Mouse (Mus musculus) neural tube, embryonic 14.5 days (tissue): ENCODE data around the gene Skida1. TPM values are rescaled to one million over a fixed set of nuclear protein-coding genes. Genes with fewer than 3 reads are reported as not detected.

Experiments
- ATAC-seq: fragments of 200-750 bp; cut with Nextera tagmentation; 2 replicates; pipeline ENCODE4 v1.8.0; 2017; ENCODE audit warnings: low read depth, mild to moderate bottlenecking, moderate TSS enrichment, moderate library complexity
- H3K27ac ChIP-seq: fragments of 300-500 bp; sonication (generic); 2 replicates; pipeline ENCODE4 v1.5.1; 2014; ENCODE audit warnings: low read depth, mild to moderate bottlenecking, control low read depth, low read length, moderate library complexity, mixed read lengths
- H3K27me3 ChIP-seq: fragments of 300-500 bp; sonication (generic); 2 replicates; pipeline ENCODE4 v1.6.1; 2014; ENCODE audit warnings: low read length; ENCODE audit not compliant: control insufficient read depth, insufficient read depth
- H3K36me3 ChIP-seq: fragments of 300-500 bp; sonication (generic); 2 replicates; pipeline ENCODE4 v1.6.1; 2014; ENCODE audit warnings: low read length, mixed read lengths; ENCODE audit not compliant: control insufficient read depth, insufficient read depth
- H3K4me1 ChIP-seq: fragments of 300-500 bp; sonication (generic); 2 replicates; pipeline ENCODE4 v1.6.1; 2014; ENCODE audit warnings: low read length; ENCODE audit not compliant: control insufficient read depth, insufficient read depth
- H3K4me2 ChIP-seq: fragments of 300-500 bp; sonication (generic); 2 replicates; pipeline ENCODE4 v1.6.1; 2014; ENCODE audit warnings: mild to moderate bottlenecking, low read depth, low read length, control low read depth
- H3K4me3 ChIP-seq: fragments of 300-500 bp; sonication (generic); 2 replicates; pipeline ENCODE4 v1.5.1; 2014; ENCODE audit warnings: low read depth, low read length, control low read depth, mixed read lengths
- H3K9ac ChIP-seq: fragments of 300-500 bp; sonication (generic); replicated peaks from 2 replicates; pipeline ENCODE4 v1.6.1; 2014; ENCODE audit warnings: low read depth, mild to moderate bottlenecking, control low read depth, low read length, mixed read lengths
- H3K9me3 ChIP-seq: fragments of 300-500 bp; sonication (generic); 2 replicates; pipeline ENCODE4 v1.6.1; 2016; ENCODE audit warnings: low read length; ENCODE audit not compliant: control insufficient read depth
- WGBS: fragments of 180-500 bp; shearing (Covaris S2); extraction: QIAGEN DNeasy Blood & Tissue Kit; methylation state at CpG from one replicate; pipeline ENCODE4 v1.1.7; 2014; 5-methylcytosine and 5-hydroxymethylcytosine counted together
- polyA plus RNA-seq: library from polyadenylated mRNA; unstranded; fragments of >200 nt; fragmentation: Nextera tagmentation; extraction: Ambion mirVana; gene quantifications from 2 replicates; pipeline ENCODE4 v1.2.1, GENCODE M21; 2014

The Skida1 gene
- polyA plus RNA-seq, 1 experiment from 2014 or later = 3.9 TPM

GRCm38 (mm10) chr2:18028140-18029021 lies 20.5 kb downstream of the Skida1 start:
- no peaks in the 10 kb centered on the region for H3K27me3 ChIP-seq
- H3K36me3 ChIP-seq = no peaks in the 10 kb centered on the region
- H3K4me1 ChIP-seq = peaks cover 35% of the 10 kb centered on the region
- no peaks in the 10 kb centered on the region for H3K9me3 ChIP-seq
- H3K4me2 ChIP-seq = peak overlapping the region; percentile 98
- peak overlapping the region; percentile 96 for H3K27ac ChIP-seq
- H3K4me3 ChIP-seq = peak overlapping the region; percentile 59
- peak; percentile 62 for ATAC-seq
- under 1% methylated on average over 61 of the region's 61 CpGs for WGBS
- H3K9ac ChIP-seq = peak overlapping the region; percentile 88

GRCm38 (mm10) chr2:18027448-18028139 lies 21.3 kb downstream of the Skida1 start:
- WGBS = 0% methylated on average over 38 of the region's 44 CpGs
- H3K9me3 ChIP-seq = no peaks in the 10 kb centered on the region
- ATAC-seq = peak; percentile 86

GRCm38 (mm10) chr2:18026116-18026947 lies 22.5 kb downstream of the Skida1 start:
- peak overlapping the region; percentile 88 for H3K9ac ChIP-seq
- H3K27ac ChIP-seq = peak overlapping the region; percentile 60
- no peaks in the 10 kb centered on the region for H3K9me3 ChIP-seq
- under 1% methylated on average over 44 of the region's 44 CpGs for WGBS
- ATAC-seq = peak; percentile 16
- H3K36me3 ChIP-seq = no peaks in the 10 kb centered on the region
- no peaks in the 10 kb centered on the region for H3K27me3 ChIP-seq
- peak overlapping the region; percentile 98 for H3K4me2 ChIP-seq
- peaks cover 18% of the 10 kb centered on the region for H3K4me1 ChIP-seq
- peak overlapping the region; percentile 59 for H3K4me3 ChIP-seq

More at GRCm38 (mm10) chr2:18027448-18028139, 21.3 kb downstream of the Skida1 start:
- Histone ChIP-seq H3K4me1 (peaks cover 27% of the 10 kb centered on the region), H3K4me3 (peak overlapping the region; percentile 59), H3K4me2 (peak overlapping the region; percentile 98), H3K9ac (peak overlapping the region; percentile 88), H3K27ac (peak overlapping the region; percentile 96), H3K27me3 (no peaks in the 10 kb centered on the region), H3K36me3 (no peaks in the 10 kb centered on the region)

GRCm38 (mm10) chr2:18025781-18026115 lies 23.1 kb downstream of the Skida1 start:
- peak overlapping the region; percentile 88; the same call in 1 of the 2 replicates for H3K9ac ChIP-seq
- no peaks in the 10 kb centered on the region for H3K27me3 ChIP-seq
- no peak for ATAC-seq
- H3K9me3 ChIP-seq = no peaks in the 10 kb centered on the region
- H3K4me3 ChIP-seq = peak overlapping the region; percentile 59
- no peaks in the 10 kb centered on the region for H3K36me3 ChIP-seq
- WGBS = 3% methylated on average over 14 of the region's 14 CpGs
- H3K4me2 ChIP-seq = peak overlapping the region; percentile 98
- peak overlapping the region; percentile 60 for H3K27ac ChIP-seq
- H3K4me1 ChIP-seq = peaks cover 13% of the 10 kb centered on the region; the same call in 1 of the 2 replicates

- H3K4me2 ChIP-seq = peak overlapping the region; percentile 98; the same call in 1 of the 2 replicates
- no peak for ATAC-seq
- no peaks in the 10 kb centered on the region for H3K36me3 ChIP-seq
- H3K9me3 ChIP-seq = no peaks in the 10 kb centered on the region
- no peak overlapping the region for H3K27ac ChIP-seq
- H3K9ac ChIP-seq = no peak overlapping the region
- H3K4me1 ChIP-seq = peaks cover 13% of the 10 kb centered on the region; the same call in 1 of the 2 replicates
- 34% methylated on average over 5 of the region's 5 CpGs for WGBS
- no peak overlapping the region for H3K4me3 ChIP-seq
- no peaks in the 10 kb centered on the region for H3K27me3 ChIP-seq
Measured at GRCm38 (mm10) chr2:18025116-18025515, 23.7 kb downstream of the Skida1 start.

- no peak overlapping the region for H3K4me2 ChIP-seq
- 54% methylated on average over 1 of the region's 1 CpGs for WGBS
- H3K4me3 ChIP-seq = no peak overlapping the region
- no peak for ATAC-seq
- H3K27ac ChIP-seq = no peak overlapping the region
- no peaks in the 10 kb centered on the region for H3K36me3 ChIP-seq
- H3K4me1 ChIP-seq = peaks cover 13% of the 10 kb centered on the region; the same call in 1 of the 2 replicates
- no peaks in the 10 kb centered on the region for H3K9me3 ChIP-seq
- H3K9ac ChIP-seq = no peak overlapping the region
- no peaks in the 10 kb centered on the region for H3K27me3 ChIP-seq
Measured at GRCm38 (mm10) chr2:18022886-18023285, 26.0 kb downstream of the Skida1 start.

- no peak for ATAC-seq
- no peaks in the 10 kb centered on the region for H3K4me1 ChIP-seq
- no peak overlapping the region for H3K4me2 ChIP-seq
- no peak overlapping the region for H3K9ac ChIP-seq
- H3K4me3 ChIP-seq = no peak overlapping the region
- no peaks in the 10 kb centered on the region for H3K9me3 ChIP-seq
- H3K27ac ChIP-seq = no peak overlapping the region
- WGBS = 86% methylated on average over 1 of the region's 1 CpGs
- no peaks in the 10 kb centered on the region for H3K27me3 ChIP-seq
- no peaks in the 10 kb centered on the region for H3K36me3 ChIP-seq
Measured at GRCm38 (mm10) chr2:18019122-18019521, 29.7 kb downstream of the Skida1 start.

- WGBS = 96% methylated on average over 6 of the region's 6 CpGs
- no peaks in the 10 kb centered on the region for H3K9me3 ChIP-seq
- no peak overlapping the region for H3K4me2 ChIP-seq
- no peak overlapping the region for H3K27ac ChIP-seq
- no peaks in the 10 kb centered on the region for H3K36me3 ChIP-seq
- H3K4me3 ChIP-seq = no peak overlapping the region
- H3K9ac ChIP-seq = no peak overlapping the region
- H3K4me1 ChIP-seq = no peaks in the 10 kb centered on the region
- H3K27me3 ChIP-seq = no peaks in the 10 kb centered on the region
- ATAC-seq = no peak
Measured at GRCm38 (mm10) chr2:18017321-18017720, 31.5 kb downstream of the Skida1 start.
